Mouse (Mus musculus) layer of hippocampus, postnatal 14 days (tissue): ENCODE data around the gene Itpr2. TPM values are rescaled to one million over a fixed set of nuclear protein-coding genes. Genes with fewer than 3 reads are reported as not detected.

ENCODE experiments used
- DNase-seq, 2 experiments: peaks; one replicate each; pipeline ENCODE4 v3.0.0; 2021 to 2022; ENCODE audit warnings: low spot score in 2 of 2, mixed read lengths in 1 of 2
- total RNA-seq, 2 experiments: library from RNA; stranded (reverse); gene quantifications; 2 replicates each; pipeline ENCODE4 v1.2.3; 2021

Itpr2 gene
- total RNA-seq, 2 experiments from 2014 or later = 32.3 to 35.0 TPM

GRCm38 (mm10) chr6:146174644-146175250, 327.3 kb downstream of the Itpr2 start:
- no peak for DNase-seq

- DNase-seq = no peak
Measured at GRCm38 (mm10) chr6:146170603-146171051, 331.4 kb downstream of the Itpr2 start.

- no peak for DNase-seq
Measured at GRCm38 (mm10) chr6:146167207-146167606, 334.8 kb downstream of the Itpr2 start.

GRCm38 (mm10) chr6:146159641-146160040, 342.4 kb downstream of the Itpr2 start:
- DNase-seq = no peak

- DNase-seq = no peak
Measured at GRCm38 (mm10) chr6:146158717-146159116, 343.3 kb downstream of the Itpr2 start.

GRCm38 (mm10) chr6:146157983-146158535, 344.0 kb downstream of the Itpr2 start:
- no peak for DNase-seq

GRCm38 (mm10) chr6:146157099-146157498, 344.9 kb downstream of the Itpr2 start:
- DNase-seq = no peak

- DNase-seq = peak in 1 of 2 experiments; percentile 59
Measured at GRCm38 (mm10) chr6:146156536-146156935, 345.5 kb downstream of the Itpr2 start.

GRCm38 (mm10) chr6:146155156-146155734, 346.8 kb downstream of the Itpr2 start:
- peak in 1 of 2 experiments; percentile 52 for DNase-seq

- no peak for DNase-seq
Measured at GRCm38 (mm10) chr6:146152843-146153242, 349.2 kb downstream of the Itpr2 start.

- DNase-seq = no peak
Measured at GRCm38 (mm10) chr6:146140966-146141585, 360.9 kb downstream of the Itpr2 start.

GRCm38 (mm10) chr6:146140171-146140570, 361.9 kb downstream of the Itpr2 start:
- DNase-seq = no peak

GRCm38 (mm10) chr6:146136646-146137045, 365.4 kb downstream of the Itpr2 start:
- DNase-seq = peak in 1 of 2 experiments; percentile 69

- no peak for DNase-seq
Measured at GRCm38 (mm10) chr6:146136244-146136643, 365.8 kb downstream of the Itpr2 start.

GRCm38 (mm10) chr6:146135291-146135690, 366.7 kb downstream of the Itpr2 start:
- DNase-seq = no peak

GRCm38 (mm10) chr6:146133921-146134320, 368.1 kb downstream of the Itpr2 start:
- no peak for DNase-seq

- no peak for DNase-seq
Measured at GRCm38 (mm10) chr6:146129066-146129465, 373.0 kb downstream of the Itpr2 start.

GRCm38 (mm10) chr6:146126823-146127681, 375.0 kb downstream of the Itpr2 start:
- DNase-seq = peak in 1 of 2 experiments; percentile 36

- no peak for DNase-seq
Measured at GRCm38 (mm10) chr6:146125621-146126020, 376.4 kb downstream of the Itpr2 start.

- no peak for DNase-seq
Measured at GRCm38 (mm10) chr6:146124479-146124878, 377.5 kb downstream of the Itpr2 start.

GRCm38 (mm10) chr6:146123656-146124055, 378.4 kb downstream of the Itpr2 start:
- no peak for DNase-seq
